ENCODE assay signal across 8 mouse cellular contexts in the genomic region with DNA sequence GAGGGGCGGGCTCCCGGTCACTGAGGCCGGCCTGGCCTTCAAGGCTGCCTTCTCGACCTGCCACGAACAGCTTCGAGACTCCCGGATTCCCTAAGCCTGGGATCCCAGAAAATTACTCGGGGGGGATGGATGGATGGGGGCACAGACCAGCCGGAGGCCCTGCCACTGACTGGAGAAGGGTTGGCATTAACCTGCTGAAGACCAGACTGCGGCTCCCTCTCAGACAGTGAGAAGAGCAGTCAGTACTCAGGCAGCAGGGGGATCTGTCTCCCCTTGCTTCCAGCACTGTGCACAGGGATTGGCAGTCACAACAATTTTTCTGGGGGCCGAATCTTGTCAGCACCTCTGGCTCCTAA. TPM values are rescaled to one million over a fixed set of nuclear protein-coding genes. Genes with fewer than 3 reads are reported as not detected.
DNase-seq lines count a peak whose midpoint lies in the region; ATAC-seq and TF ChIP-seq lines count a peak whose summit lies in the region.

No protein-coding gene starts in this region.

- H3K36me3 ChIP-seq in heart, embryonic 10.5 days, result peaks cover 20% of the 10 kb centered on the region
- H3K36me3 ChIP-seq in heart, embryonic 16.5 days (ENCODE audit: control insufficient read depth, insufficient read depth), result 0 out of 2 replicates have a peak, but pooled peaks cover under 1% of the 10 kb centered on the region
- no peaks in the 10 kb centered on the region for H3K36me3 ChIP-seq in liver, postnatal 0 days (replicated peaks; ENCODE audit: insufficient read depth, low read length)

- no peak for DNase-seq in heart, embryonic 10.5 days (ENCODE audit: low spot score)
- no peak for DNase-seq in heart, postnatal 14 days
- DNase-seq in liver, postnatal 0 days, result no peak
- DNase-seq in adrenal gland, postnatal 14 days, result no peak
- no peak for DNase-seq in urinary bladder, postnatal 4 days (ENCODE audit: low spot score in 2 of 2)
- DNase-seq in layer of hippocampus, postnatal 25 days (ENCODE audit: extremely low spot score in 1 of 2, low spot score in 1 of 2), result no peak

- TF ChIP-seq CTCF in bone marrow macrophage, adult 2 months (IDR thresholded peaks at IDR 0.05; ENCODE audit: low read depth, low read length), result no peak
- TF ChIP-seq CTCF in liver, postnatal 0 days (IDR thresholded peaks at IDR 0.05; ENCODE audit: low read depth), result no peak

- H3K4me1 ChIP-seq in heart, embryonic 10.5 days, result peaks cover 19% of the 10 kb centered on the region
- 0 out of 2 replicates have a peak, but pooled peaks cover 2% of the 10 kb centered on the region for H3K4me1 ChIP-seq in bone marrow macrophage, adult 2 months (ENCODE audit: control insufficient read depth, insufficient read depth, low read length)
- H3K4me1 ChIP-seq in heart, embryonic 16.5 days (ENCODE audit: control insufficient read depth, insufficient read depth, low read length), result peaks cover 2% of the 10 kb centered on the region
- 0 out of 2 replicates have a peak, but pooled peaks cover 3% of the 10 kb centered on the region for H3K4me1 ChIP-seq in liver, postnatal 0 days (ENCODE audit: insufficient read depth)

- ATAC-seq in heart, embryonic 16.5 days (replicated peaks; ENCODE audit: extremely low read depth, insufficient read depth, low FRiP score), result no peak
- no peak for ATAC-seq in liver, postnatal 0 days

- peak overlapping the region; percentile 97 for H3K4me2 ChIP-seq in heart, embryonic 16.5 days (ENCODE audit: low read depth, low read length)
- peak overlapping the region; percentile 91 for H3K4me2 ChIP-seq in liver, postnatal 0 days (ENCODE audit: low read depth, low read length)

- H3K27me3 ChIP-seq in heart, embryonic 10.5 days (ENCODE audit: insufficient read depth, poor library complexity, severe bottlenecking), result peaks cover 60% of the 10 kb centered on the region
- no peaks in the 10 kb centered on the region; the same call in 1 of the 2 replicates for H3K27me3 ChIP-seq in heart, embryonic 16.5 days (ENCODE audit: control insufficient read depth, insufficient read depth, low read length)
- H3K27me3 ChIP-seq in liver, postnatal 0 days (ENCODE audit: insufficient read depth, low read length), result peaks cover 31% of the 10 kb centered on the region

- H3K27ac ChIP-seq in heart, embryonic 10.5 days, result peak overlapping the region; percentile 92
- H3K27ac ChIP-seq in bone marrow macrophage, adult 2 months (ENCODE audit: insufficient read depth, low read depth, low read length), result no peak overlapping the region
- no peak overlapping the region for H3K27ac ChIP-seq in heart, embryonic 16.5 days (ENCODE audit: low read length)
- no peak overlapping the region for H3K27ac ChIP-seq in liver, postnatal 0 days (ENCODE audit: low read depth)

- intact Hi-C loops in heart, postnatal 14 days (cut with DNase I), result no loop called here

- peak overlapping the region; percentile 86 for H3K9ac ChIP-seq in heart, embryonic 16.5 days (ENCODE audit: low read length)
- H3K9ac ChIP-seq in liver, postnatal 0 days (replicated peaks), result peak overlapping the region; percentile 22; the same call in 1 of the 2 replicates

- no peak for TF ChIP-seq EP300 in liver, postnatal 0 days (IDR thresholded peaks at IDR 0.05; ENCODE audit: low read depth)

- H3K9me3 ChIP-seq in heart, embryonic 10.5 days, result no peaks in the 10 kb centered on the region
- no peaks in the 10 kb centered on the region for H3K9me3 ChIP-seq in heart, embryonic 16.5 days (replicated peaks; ENCODE audit: control insufficient read depth, low read length)
- H3K9me3 ChIP-seq in liver, postnatal 0 days (ENCODE audit: low read length), result no peaks in the 10 kb centered on the region

- no peak for TF ChIP-seq POLR2A in bone marrow macrophage, adult 2 months (IDR thresholded peaks at IDR 0.05; ENCODE audit: borderline replicate concordance, low read depth, low read length)

- H3K4me3 ChIP-seq in heart, embryonic 10.5 days, result peak overlapping the region; percentile 85
- peak overlapping the region; percentile 88 for H3K4me3 ChIP-seq in bone marrow macrophage, adult 2 months (ENCODE audit: insufficient read depth, low read length)
- peak overlapping the region; percentile 69 for H3K4me3 ChIP-seq in heart, embryonic 16.5 days (ENCODE audit: low read length)
- H3K4me3 ChIP-seq in liver, postnatal 0 days (ENCODE audit: low read depth, low read length), result peak overlapping the region; percentile 53

- WGBS in heart, embryonic 10.5 days, result 9% methylated on average over 11 of the region's 11 CpGs
- 7% methylated on average over 11 of the region's 11 CpGs for WGBS in heart, embryonic 16.5 days
- 13% methylated on average over 11 of the region's 11 CpGs for WGBS in liver, postnatal 0 days (ENCODE audit: insufficient replicate concordance)

RNA-seq across cellular contexts. Expression of a gene that starts 0.7 kb away (rescaled TPM):
- 3.6 and 3.7 TPM in 2 replicates for polyA plus RNA-seq in heart, embryonic 10.5 days (2016; fragmentation: Nextera tagmentation; extraction: Ambion mirVana)
- 1 to 10 TPM; 3.2 to 3.6 TPM for total RNA-seq in heart, postnatal 14 days (2021)
- polyA plus RNA-seq in bone marrow macrophage, adult 2 months (2012; ENCODE audit: insufficient read depth, insufficient read length, missing spikeins), result 0.40 and 0.60 TPM in 2 replicates
- 2.8 and 3.6 TPM in 2 replicates for polyA plus RNA-seq in heart, embryonic 16.5 days (2015; fragmentation: Nextera tagmentation; extraction: Ambion mirVana)
- polyA plus RNA-seq in liver, postnatal 0 days (2015; fragmentation: Nextera tagmentation; extraction: Ambion mirVana), result 0.02 and 0.05 TPM in 2 replicates
- 5.4 and 5.9 TPM in 2 replicates for total RNA-seq in adrenal gland, postnatal 14 days (2021)
- 10 to 100 TPM; 14.3 to 16.0 TPM for total RNA-seq in layer of hippocampus, postnatal 25 days (2021)

RNA-seq across cellular contexts. Expression of a gene that starts 18.8 kb away (rescaled TPM):
- 0.54 and 0.72 TPM in 2 replicates for polyA plus RNA-seq in heart, embryonic 10.5 days (2016; fragmentation: Nextera tagmentation; extraction: Ambion mirVana)
- not detected for total RNA-seq in heart, postnatal 14 days (2021)
- polyA plus RNA-seq in bone marrow macrophage, adult 2 months (2012; ENCODE audit: insufficient read depth, insufficient read length, missing spikeins), result not detected in 2 replicates
- polyA plus RNA-seq in heart, embryonic 16.5 days (2015; fragmentation: Nextera tagmentation; extraction: Ambion mirVana), result 0.71 and 0.81 TPM in 2 replicates
- polyA plus RNA-seq in liver, postnatal 0 days (2015; fragmentation: Nextera tagmentation; extraction: Ambion mirVana), result not detected in 2 replicates
- 0.93 TPM in 1 of 2 replicates, not detected in the other for total RNA-seq in adrenal gland, postnatal 14 days (2021)
- 1 to 10 TPM; 2.8 to 3.8 TPM for total RNA-seq in layer of hippocampus, postnatal 25 days (2021)

RNA-seq across cellular contexts. Expression of a gene that starts 20.6 kb away (rescaled TPM):
- polyA plus RNA-seq in heart, embryonic 10.5 days (2016; fragmentation: Nextera tagmentation; extraction: Ambion mirVana), result 60.7 and 67.7 TPM in 2 replicates
- total RNA-seq in heart, postnatal 14 days (2021), result 10 to 100 TPM; 41.5 to 44.7 TPM
- 23.7 and 24.9 TPM in 2 replicates for polyA plus RNA-seq in bone marrow macrophage, adult 2 months (2012; ENCODE audit: insufficient read depth, insufficient read length, missing spikeins)
- 52.0 and 52.7 TPM in 2 replicates for polyA plus RNA-seq in heart, embryonic 16.5 days (2015; fragmentation: Nextera tagmentation; extraction: Ambion mirVana)
- polyA plus RNA-seq in liver, postnatal 0 days (2015; fragmentation: Nextera tagmentation; extraction: Ambion mirVana), result 24.9 and 26.5 TPM in 2 replicates
- 70.8 and 73.7 TPM in 2 replicates for total RNA-seq in adrenal gland, postnatal 14 days (2021)
- total RNA-seq in layer of hippocampus, postnatal 25 days (2021), result 10 to 100 TPM; 38.3 to 39.2 TPM

RNA-seq across cellular contexts. Expression of a gene that starts 49.4 kb away (rescaled TPM):
- polyA plus RNA-seq in heart, embryonic 10.5 days (2016; fragmentation: Nextera tagmentation; extraction: Ambion mirVana), result 0.13 TPM in 1 of 2 replicates, not detected in the other
- total RNA-seq in heart, postnatal 14 days (2021), result 1 to 10 TPM; 2.6 to 3.7 TPM
- 16.0 and 18.4 TPM in 2 replicates for polyA plus RNA-seq in bone marrow macrophage, adult 2 months (2012; ENCODE audit: insufficient read depth, insufficient read length, missing spikeins)
- polyA plus RNA-seq in heart, embryonic 16.5 days (2015; fragmentation: Nextera tagmentation; extraction: Ambion mirVana), result 0.43 and 1.1 TPM in 2 replicates
- 0.56 and 0.64 TPM in 2 replicates for polyA plus RNA-seq in liver, postnatal 0 days (2015; fragmentation: Nextera tagmentation; extraction: Ambion mirVana)
- 3.3 and 5.1 TPM in 2 replicates for total RNA-seq in adrenal gland, postnatal 14 days (2021)
- total RNA-seq in layer of hippocampus, postnatal 25 days (2021), result 1 to 10 TPM; 1.5 to 2.1 TPM

RNA-seq across cellular contexts. Expression of a gene that starts 58.6 kb away (rescaled TPM):
- not detected in 2 replicates for polyA plus RNA-seq in heart, embryonic 10.5 days (2016; fragmentation: Nextera tagmentation; extraction: Ambion mirVana)
- total RNA-seq in heart, postnatal 14 days (2021), result 1 to 10 TPM; 1.2 to 1.4 TPM
- polyA plus RNA-seq in bone marrow macrophage, adult 2 months (2012; ENCODE audit: insufficient read depth, insufficient read length, missing spikeins), result 5.1 and 8.2 TPM in 2 replicates
- polyA plus RNA-seq in heart, embryonic 16.5 days (2015; fragmentation: Nextera tagmentation; extraction: Ambion mirVana), result 1.3 and 1.4 TPM in 2 replicates
- 1.5 and 1.9 TPM in 2 replicates for polyA plus RNA-seq in liver, postnatal 0 days (2015; fragmentation: Nextera tagmentation; extraction: Ambion mirVana)
- 1.1 and 3.2 TPM in 2 replicates for total RNA-seq in adrenal gland, postnatal 14 days (2021)
- total RNA-seq in layer of hippocampus, postnatal 25 days (2021), result 1 to 10 TPM in 1 of 2 experiments, not detected in 1; 2.0 TPM
